Mouse (Mus musculus): ENCODE data around the gene Josd2.

Josd2 gene

GRCm38 (mm10) chr7:44446070-44446855 lies 21.5 kb upstream of the Josd2 start:
- no peak for DNase-seq (ENCODE audit: low spot score)

- DNase-seq (ENCODE audit: low spot score): no peak
Observed at GRCm38 (mm10) chr7:44453256-44453655, 14.5 kb upstream of the Josd2 start.

GRCm38 (mm10) chr7:44456302-44456701 lies 11.5 kb upstream of the Josd2 start:
- no peak for DNase-seq (ENCODE audit: low spot score)

- DNase-seq (ENCODE audit: low spot score): no peak
Observed at GRCm38 (mm10) chr7:44460067-44460466, 7.7 kb upstream of the Josd2 start.

GRCm38 (mm10) chr7:44460767-44461502 lies 6.8 kb upstream of the Josd2 start:
- no peak for DNase-seq (ENCODE audit: low spot score)

GRCm38 (mm10) chr7:44461503-44462217 lies 6.1 kb upstream of the Josd2 start:
- DNase-seq (ENCODE audit: low spot score): no peak

- no peak for DNase-seq (ENCODE audit: low spot score)
Observed at GRCm38 (mm10) chr7:44462218-44463055, 5.3 kb upstream of the Josd2 start.

GRCm38 (mm10) chr7:44463056-44463425 lies 4.7 kb upstream of the Josd2 start:
- DNase-seq (ENCODE audit: low spot score): no peak

- no peak for DNase-seq (ENCODE audit: low spot score)
Observed at GRCm38 (mm10) chr7:44463556-44464225, 4.1 kb upstream of the Josd2 start.

GRCm38 (mm10) chr7:44464511-44464910 lies 3.3 kb upstream of the Josd2 start:
- peak; percentile 73 for DNase-seq (ENCODE audit: low spot score)

- DNase-seq (ENCODE audit: low spot score): no peak
Observed at GRCm38 (mm10) chr7:44465111-44465510, 2.7 kb upstream of the Josd2 start, which contains the start of gene Aspdh. Gene Aspdh (plus strand): TSS chr7:44465391.

- no peak for DNase-seq (ENCODE audit: low spot score)
Observed at GRCm38 (mm10) chr7:44466006-44466887, 1.5 kb upstream of the Josd2 start.

- no peak for DNase-seq (ENCODE audit: low spot score)
Observed at GRCm38 (mm10) chr7:44466888-44467311, 880 bp upstream of the Josd2 start.

GRCm38 (mm10) chr7:44468644-44469285 lies 985 bp downstream of the Josd2 start:
- no peak for DNase-seq (ENCODE audit: low spot score)

GRCm38 (mm10) chr7:44469677-44470675 lies 2.2 kb downstream of the Josd2 start:
- DNase-seq (ENCODE audit: low spot score): no peak

- DNase-seq (ENCODE audit: low spot score): no peak
Observed at GRCm38 (mm10) chr7:44470696-44471612, 3.2 kb downstream of the Josd2 start.

- no peak for DNase-seq (ENCODE audit: low spot score)
Observed at GRCm38 (mm10) chr7:44471880-44472557, 4.2 kb downstream of the Josd2 start.

Data from MN1 (cell line).